Mouse (Mus musculus) olfactory bulb, adult 2 months (tissue): ENCODE data around the gene Zfp420.

ENCODE experiments used
- CTCF ChIP-seq: fragments of 200-500 bp; IDR thresholded peaks from 2 replicates; pipeline ENCODE4 v1.5.1; 2012; ENCODE audit warnings: low read depth, mild to moderate bottlenecking, low read length, moderate library complexity; ENCODE audit not compliant: insufficient read depth
- POLR2A ChIP-seq: fragments of 200-500 bp; IDR thresholded peaks from 2 replicates; pipeline ENCODE4 v1.6.1; 2012; ENCODE audit warnings: mild to moderate bottlenecking, low read depth, low read length, moderate library complexity; ENCODE audit not compliant: insufficient read depth

DNA sequence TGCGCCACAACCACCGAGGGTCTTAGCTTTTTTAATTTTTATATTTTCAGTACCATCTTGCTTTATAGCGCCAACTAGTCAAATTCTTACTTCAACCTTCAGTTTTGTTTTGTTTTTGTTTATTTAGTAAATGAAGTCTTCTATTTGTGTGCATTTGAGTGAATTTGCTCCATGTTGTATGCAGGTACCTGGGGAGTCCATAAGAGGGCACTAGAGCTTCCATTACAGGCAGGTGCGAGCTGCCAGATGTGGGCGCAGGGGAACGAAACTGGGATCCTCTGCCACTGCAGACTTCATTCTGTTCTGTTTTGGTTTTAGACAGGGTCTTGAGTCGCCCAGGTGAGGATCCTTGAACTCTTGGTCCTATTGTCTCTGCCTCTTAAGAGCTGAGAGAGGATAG, 1.9 kb downstream of the Zfp420 start:
- TF ChIP-seq POLR2A (no peak), CTCF (no peak)
